Mouse (Mus musculus): ENCODE results near the gene Skap1.
A peak's percentile ranks its signal among the peaks of the same experiment; 100 is the strongest.
"Not testable (repeated sequence)": the region's sequence is repeated elsewhere in the genome, so short reads cannot be mapped to it uniquely, and the experiment has no call there.

Gene Skap1

GRCm38 (mm10) chr11:96696842-96697455 lies 232.6 kb downstream of the Skap1 start:
- no peak for DNase-seq (ENCODE audit: low spot score)

- DNase-seq (ENCODE audit: low spot score): no peak
Measured at GRCm38 (mm10) chr11:96697467-96697866, 233.1 kb downstream of the Skap1 start.

GRCm38 (mm10) chr11:96703813-96704212 lies 239.4 kb downstream of the Skap1 start:
- no peak for DNase-seq (ENCODE audit: low spot score)

GRCm38 (mm10) chr11:96711268-96711667 lies 246.9 kb downstream of the Skap1 start:
- DNase-seq (ENCODE audit: low spot score): no peak

GRCm38 (mm10) chr11:96711670-96712069 lies 247.3 kb downstream of the Skap1 start:
- no peak for DNase-seq (ENCODE audit: low spot score)

- DNase-seq (ENCODE audit: low spot score): peak; percentile 54
Measured at GRCm38 (mm10) chr11:96713210-96714005, 249.0 kb downstream of the Skap1 start.

- DNase-seq (ENCODE audit: low spot score): no peak
Measured at GRCm38 (mm10) chr11:96714011-96714410, 249.6 kb downstream of the Skap1 start.

GRCm38 (mm10) chr11:96715168-96715567 lies 250.8 kb downstream of the Skap1 start:
- DNase-seq (ENCODE audit: low spot score): not testable (repeated sequence)

- no peak for DNase-seq (ENCODE audit: low spot score)
Measured at GRCm38 (mm10) chr11:96718609-96719008, 254.2 kb downstream of the Skap1 start.

- DNase-seq (ENCODE audit: low spot score): no peak
Measured at GRCm38 (mm10) chr11:96725833-96726232, 261.4 kb downstream of the Skap1 start.

- no peak for DNase-seq (ENCODE audit: low spot score)
Measured at GRCm38 (mm10) chr11:96728577-96728976, 264.2 kb downstream of the Skap1 start.

GRCm38 (mm10) chr11:96729462-96729861 lies 265.1 kb downstream of the Skap1 start:
- no peak for DNase-seq (ENCODE audit: low spot score)

GRCm38 (mm10) chr11:96730327-96730726 lies 265.9 kb downstream of the Skap1 start:
- DNase-seq (ENCODE audit: low spot score): no peak

- DNase-seq (ENCODE audit: low spot score): no peak
Measured at GRCm38 (mm10) chr11:96732657-96733056, 268.3 kb downstream of the Skap1 start.

- DNase-seq (ENCODE audit: low spot score): peak; percentile 29
Measured at GRCm38 (mm10) chr11:96735908-96736307, 271.5 kb downstream of the Skap1 start.

- peak; percentile 29 for DNase-seq (ENCODE audit: low spot score)
Measured at GRCm38 (mm10) chr11:96736361-96736760, 272.0 kb downstream of the Skap1 start.

- DNase-seq (ENCODE audit: low spot score): no peak
Measured at GRCm38 (mm10) chr11:96737673-96738471, 273.5 kb downstream of the Skap1 start.

GRCm38 (mm10) chr11:96740796-96741195 lies 276.4 kb downstream of the Skap1 start:
- DNase-seq (ENCODE audit: low spot score): no peak

- DNase-seq (ENCODE audit: low spot score): no peak
Measured at GRCm38 (mm10) chr11:96741995-96742394, 277.6 kb downstream of the Skap1 start.

- peak; percentile 36 for DNase-seq (ENCODE audit: low spot score)
Measured at GRCm38 (mm10) chr11:96743000-96743399, 278.6 kb downstream of the Skap1 start.

GRCm38 (mm10) chr11:96743891-96744290 lies 279.5 kb downstream of the Skap1 start:
- no peak for DNase-seq (ENCODE audit: low spot score)

- no peak for DNase-seq (ENCODE audit: low spot score)
Measured at GRCm38 (mm10) chr11:96746648-96747047, 282.3 kb downstream of the Skap1 start.

- no peak for DNase-seq (ENCODE audit: low spot score)
Measured at GRCm38 (mm10) chr11:96747555-96747954, 283.2 kb downstream of the Skap1 start.

Measured in testis, postnatal 14 days (tissue).